Comparison of ENCODE assay signal across 8 mouse cellular contexts in genomic region chr2:153131019-153131418, GRCm38 (mm10). TPM values are rescaled to one million over a fixed set of nuclear protein-coding genes. Genes with fewer than 3 reads are reported as not detected.
DNase-seq lines count a peak whose midpoint lies in the region; TF ChIP-seq lines count a peak whose summit lies in the region.

No protein-coding gene starts in this region.

- H3K36me3 ChIP-seq in splenic B cell, adult 2 months (ENCODE audit: control insufficient read depth, insufficient read depth, low read length, poor library complexity, severe bottlenecking): peaks cover 16% of the 10 kb centered on the region

- H3K4me3 ChIP-seq in embryonic fibroblast, embryonic 13.5 days (ENCODE audit: insufficient read depth, low read length): no peak overlapping the region

- intact Hi-C loops in left cerebral cortex, postnatal 14 days (cut with DNase I): no loop called here

- no peak overlapping the region for H3K27ac ChIP-seq in embryonic fibroblast, embryonic 13.5 days (ENCODE audit: insufficient read depth, low read length)

- no peak for TF ChIP-seq POLR2A in embryonic fibroblast, embryonic 13.5 days (IDR thresholded peaks at IDR 0.05; ENCODE audit: low read depth, low read length)

- H3K4me1 ChIP-seq in embryonic fibroblast, embryonic 13.5 days (ENCODE audit: control insufficient read depth, insufficient read depth, low read length): no peaks in the 10 kb centered on the region

- peak; percentile 21 for DNase-seq in gastrocnemius, postnatal 10 days
- no peak for DNase-seq in gastrocnemius, postnatal 4 days (ENCODE audit: low spot score in 2 of 2)
- DNase-seq in right cerebral cortex, postnatal 14 days: peak; percentile 37
- no peak for DNase-seq in right cerebral cortex, postnatal 25 days
- DNase-seq in splenic B cell, adult 2 months (ENCODE audit: low read depth, low spot score): peak; percentile 73
- no peak for DNase-seq in left cerebral cortex, postnatal 14 days (ENCODE audit: low spot score in 2 of 2)
- DNase-seq in cerebellum, adult 9-11 months: no peak

- peak; percentile 59; the same call in 1 of the 2 replicates for TF ChIP-seq CTCF in embryonic fibroblast, embryonic 13.5 days (IDR thresholded peaks at IDR 0.05; ENCODE audit: borderline replicate concordance, insufficient read depth, low read length)

- no peaks in the 10 kb centered on the region for H3K27me3 ChIP-seq in splenic B cell, adult 2 months (ENCODE audit: control insufficient read depth, insufficient read depth, low read length, poor library complexity, severe bottlenecking)

RNA-seq across cellular contexts. Expression of gene Hck, which starts 22.8 kb away (rescaled TPM):
- 1 to 10 TPM in 1 of 2 experiments, under 1 TPM in 1; 0.85 to 2.3 TPM for total RNA-seq in gastrocnemius, postnatal 10 days (2021)
- total RNA-seq in gastrocnemius, postnatal 4 days (2021): 1 to 10 TPM; 3.1 to 3.4 TPM
- polyA plus RNA-seq in embryonic fibroblast, embryonic 13.5 days (2011; ENCODE audit: insufficient read length, low read depth, missing spikeins): 0.90 and 4.2 TPM in 2 replicates
- total RNA-seq in left cerebral cortex, postnatal 14 days (2021): 1 to 10 TPM; 1.7 to 2.9 TPM

RNA-seq across cellular contexts. Expression of gene Tm9sf4, which starts 30.1 kb away (rescaled TPM):
- 10 to 100 TPM; 49.4 to 67.7 TPM for total RNA-seq in gastrocnemius, postnatal 10 days (2021)
- total RNA-seq in gastrocnemius, postnatal 4 days (2021): 10 to 100 TPM; 79.4 to 83.5 TPM
- 114 and 120 TPM in 2 replicates for polyA plus RNA-seq in embryonic fibroblast, embryonic 13.5 days (2011; ENCODE audit: insufficient read length, low read depth, missing spikeins)
- 100 to 1,000 TPM; 118 to 120 TPM for total RNA-seq in left cerebral cortex, postnatal 14 days (2021)

Comparison
In these comparisons a context has a peak if more than half of its experiments do, and no peak if none do; other contexts are left out.
1. DNase-seq: peak in gastrocnemius, postnatal 10 days (single experiment), right cerebral cortex, postnatal 14 days (single experiment) and splenic B cell, adult 2 months (single experiment); none in gastrocnemius, postnatal 4 days (0 of 2), right cerebral cortex, postnatal 25 days (single experiment), left cerebral cortex, postnatal 14 days (0 of 2) and cerebellum, adult 9-11 months (single experiment).